Comparison of ENCODE assay signal across 15 mouse cellular contexts in the genomic region with DNA sequence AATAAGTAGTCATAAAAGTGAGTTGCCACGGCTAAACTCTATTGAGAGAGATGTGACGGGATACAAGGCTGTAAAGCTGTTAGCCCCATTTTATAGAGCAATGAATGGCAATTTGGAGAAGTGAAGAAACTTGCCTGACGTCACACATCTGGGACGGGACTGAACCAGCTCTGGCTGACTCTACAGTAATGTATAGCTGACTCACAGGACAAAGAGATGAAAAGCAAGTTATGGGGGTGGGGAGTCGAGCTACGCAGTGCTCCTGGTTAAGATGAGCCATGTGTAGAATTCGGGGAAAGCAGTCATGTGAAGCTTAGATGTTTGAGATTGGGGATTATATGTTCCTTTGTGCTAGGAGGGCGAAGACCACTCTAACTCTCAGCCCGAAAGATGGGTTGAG.
A peak's percentile ranks its signal among the peaks of the same experiment; 100 is the strongest.
DNase-seq lines count a peak whose midpoint lies in the region; ATAC-seq and TF ChIP-seq lines count a peak whose summit lies in the region.
"Had no signal": no experiment of that assay in that cellular context is flagged by ENCODE, and none has a peak within 500 bp of the region (broad histone marks: within the 10 kb centered on the region; RNA-seq: fewer than 3 reads in every experiment).

No protein-coding gene starts in this region.

- 75% methylated on average over 9 of the region's 9 CpGs for WGBS in heart, embryonic 10.5 days
- WGBS in heart, embryonic 11.5 days (ENCODE audit: insufficient replicate concordance) = 78% methylated on average over 9 of the region's 9 CpGs
- WGBS in lung, embryonic 15.5 days = 47% methylated on average over 9 of the region's 9 CpGs
- WGBS in lung, adult 2 months = 84% methylated on average over 9 of the region's 9 CpGs
- WGBS in stomach, embryonic 15.5 days = 62% methylated on average over 9 of the region's 9 CpGs
- WGBS in liver, embryonic 11.5 days = 75% methylated on average over 9 of the region's 9 CpGs

- H3K4me2 ChIP-seq in heart, embryonic 11.5 days = no peak overlapping the region
- no peak overlapping the region for H3K4me2 ChIP-seq in lung, embryonic 15.5 days
- H3K4me2 ChIP-seq in stomach, embryonic 15.5 days = no peak overlapping the region
- H3K4me2 ChIP-seq in liver, embryonic 11.5 days = no peak overlapping the region
- H3K4me2 ChIP-seq: neural tube, embryonic 15.5 days had no signal

- H3K27me3 ChIP-seq in heart, embryonic 10.5 days (ENCODE audit: insufficient read depth, poor library complexity, severe bottlenecking) = no peaks in the 10 kb centered on the region
- no peaks in the 10 kb centered on the region for H3K27me3 ChIP-seq in heart, embryonic 11.5 days (ENCODE audit: control insufficient read depth, insufficient read depth, low read length)
- no peaks in the 10 kb centered on the region for H3K27me3 ChIP-seq in lung, embryonic 15.5 days
- no peaks in the 10 kb centered on the region for H3K27me3 ChIP-seq in stomach, embryonic 15.5 days (replicated peaks)
- H3K27me3 ChIP-seq in liver, embryonic 11.5 days (replicated peaks; ENCODE audit: control insufficient read depth, insufficient read depth, low read length) = no peaks in the 10 kb centered on the region
- H3K27me3 ChIP-seq: neural tube, embryonic 15.5 days had no signal

- H3K36me3 ChIP-seq in heart, embryonic 10.5 days = no peaks in the 10 kb centered on the region
- H3K36me3 ChIP-seq in heart, embryonic 11.5 days (ENCODE audit: control insufficient read depth, insufficient read depth, low read length) = no peaks in the 10 kb centered on the region
- no peaks in the 10 kb centered on the region for H3K36me3 ChIP-seq in lung, embryonic 15.5 days
- no peaks in the 10 kb centered on the region for H3K36me3 ChIP-seq in stomach, embryonic 15.5 days
- no peaks in the 10 kb centered on the region for H3K36me3 ChIP-seq in liver, embryonic 11.5 days (ENCODE audit: control insufficient read depth, insufficient read depth, low read length)
- H3K36me3 ChIP-seq: neural tube, embryonic 15.5 days had no signal

- DNase-seq in heart, embryonic 10.5 days (ENCODE audit: low spot score) = no peak
- DNase-seq in lung, adult 2 months = no peak
- DNase-seq in liver, embryonic 11.5 days (ENCODE audit: low spot score) = no peak
- DNase-seq in thymus, adult 18-20 months = no peak
- DNase-seq: gastrocnemius, postnatal 36 days; heart, postnatal 36 days; lung, adult 18-20 months; midbrain, embryonic 14.5 days; thymus, postnatal 4 days had no signal

- no peak overlapping the region for H3K4me3 ChIP-seq in heart, embryonic 10.5 days
- H3K4me3 ChIP-seq in heart, embryonic 11.5 days (ENCODE audit: low read depth, low read length) = no peak overlapping the region
- no peak overlapping the region for H3K4me3 ChIP-seq in lung, embryonic 15.5 days
- no peak overlapping the region for H3K4me3 ChIP-seq in lung, adult 2 months (replicated peaks; ENCODE audit: extremely low read depth, low read depth, low read length)
- H3K4me3 ChIP-seq in stomach, embryonic 15.5 days (replicated peaks) = no peak overlapping the region
- H3K4me3 ChIP-seq in liver, embryonic 11.5 days (ENCODE audit: low read depth, low read length) = no peak overlapping the region
- H3K4me3 ChIP-seq: neural tube, embryonic 15.5 days had no signal

- H3K27ac ChIP-seq in heart, embryonic 10.5 days = peak overlapping the region; percentile 36; the same call in 1 of the 2 replicates
- H3K27ac ChIP-seq in heart, embryonic 11.5 days (ENCODE audit: low read depth, low read length) = no peak overlapping the region
- H3K27ac ChIP-seq in lung, embryonic 15.5 days = peak overlapping the region; percentile 92
- peak overlapping the region; percentile 86 for H3K27ac ChIP-seq in stomach, embryonic 15.5 days
- H3K27ac ChIP-seq in liver, embryonic 11.5 days (ENCODE audit: low read depth, low read length) = no peak overlapping the region
- H3K27ac ChIP-seq: neural tube, embryonic 15.5 days had no signal

- TF ChIP-seq CTCF in lung, adult 2 months (IDR thresholded peaks at IDR 0.05; ENCODE audit: insufficient read depth, low read length) = no peak

- no peaks in the 10 kb centered on the region for H3K9me3 ChIP-seq in heart, embryonic 10.5 days
- H3K9me3 ChIP-seq in heart, embryonic 11.5 days (replicated peaks; ENCODE audit: control insufficient read depth, low read length) = no peaks in the 10 kb centered on the region
- H3K9me3 ChIP-seq in lung, embryonic 15.5 days = no peaks in the 10 kb centered on the region
- no peaks in the 10 kb centered on the region for H3K9me3 ChIP-seq in stomach, embryonic 15.5 days
- no peaks in the 10 kb centered on the region for H3K9me3 ChIP-seq in liver, embryonic 11.5 days (ENCODE audit: control insufficient read depth, low read length)
- H3K9me3 ChIP-seq: neural tube, embryonic 15.5 days had no signal

- no peak for TF ChIP-seq POLR2A in lung, adult 2 months (IDR thresholded peaks at IDR 0.05; ENCODE audit: borderline replicate concordance, extremely low read depth, low read depth, low read length)

- peaks cover 24% of the 10 kb centered on the region for H3K4me1 ChIP-seq in heart, embryonic 10.5 days
- 0 out of 2 replicates have a peak, but pooled peaks cover 4% of the 10 kb centered on the region for H3K4me1 ChIP-seq in heart, embryonic 11.5 days (ENCODE audit: control insufficient read depth, insufficient read depth, low read length)
- peaks cover 57% of the 10 kb centered on the region for H3K4me1 ChIP-seq in lung, embryonic 15.5 days
- H3K4me1 ChIP-seq in lung, adult 2 months (ENCODE audit: control insufficient read depth, insufficient read depth, low read length) = peaks cover 2% of the 10 kb centered on the region; the same call in 1 of the 2 replicates
- H3K4me1 ChIP-seq in stomach, embryonic 15.5 days = peaks cover 28% of the 10 kb centered on the region
- H3K4me1 ChIP-seq in liver, embryonic 11.5 days (replicated peaks; ENCODE audit: control insufficient read depth, insufficient read depth, low read length) = no peaks in the 10 kb centered on the region; the same call in 1 of the 2 replicates

- no peak for ATAC-seq in heart, embryonic 11.5 days (replicated peaks; ENCODE audit: insufficient number of reproducible peaks, low FRiP score, low TSS enrichment)
- ATAC-seq in lung, embryonic 15.5 days (ENCODE audit: borderline replicate concordance, extremely low read depth, low FRiP score, low TSS enrichment) = no peak
- ATAC-seq in granulocyte monocyte progenitor cell, adult 5-6 weeks (replicated peaks; ENCODE audit: poor library complexity, severe bottlenecking) = 0 out of 2 replicates have a peak, but pooled peaks have one; percentile 17
- ATAC-seq in stomach, embryonic 15.5 days (ENCODE audit: insufficient read depth, low FRiP score, low read depth) = no peak
- ATAC-seq in liver, embryonic 11.5 days (replicated peaks; ENCODE audit: low FRiP score) = no peak
- ATAC-seq: forebrain, embryonic 16.5 days had no signal

- H3K9ac ChIP-seq in heart, embryonic 11.5 days (ENCODE audit: low read depth, low read length) = no peak overlapping the region
- no peak overlapping the region for H3K9ac ChIP-seq in lung, embryonic 15.5 days
- H3K9ac ChIP-seq in stomach, embryonic 15.5 days = no peak overlapping the region
- H3K9ac ChIP-seq in liver, embryonic 11.5 days (ENCODE audit: low read depth, low read length) = no peak overlapping the region
- H3K9ac ChIP-seq: neural tube, embryonic 15.5 days had no signal

Comparison
In these comparisons a context has a peak if more than half of its experiments do, and no peak if none do; other contexts are left out.
1. H3K27ac ChIP-seq: peak in heart, embryonic 10.5 days (single experiment), lung, embryonic 15.5 days (single experiment) and stomach, embryonic 15.5 days (single experiment); none in heart, embryonic 11.5 days (single experiment) and liver, embryonic 11.5 days (single experiment).